Mouse (Mus musculus): ENCODE data around the gene F2.
"Not testable (repeated sequence)": the region's sequence is repeated elsewhere in the genome, so short reads cannot be mapped to it uniquely, and the experiment has no call there.

The F2 gene

GRCm38 (mm10) chr2:91645811-91646210, 9.6 kb upstream of the F2 start:
- DNase-seq (ENCODE audit: low read depth) = peak; percentile 75

DNA sequence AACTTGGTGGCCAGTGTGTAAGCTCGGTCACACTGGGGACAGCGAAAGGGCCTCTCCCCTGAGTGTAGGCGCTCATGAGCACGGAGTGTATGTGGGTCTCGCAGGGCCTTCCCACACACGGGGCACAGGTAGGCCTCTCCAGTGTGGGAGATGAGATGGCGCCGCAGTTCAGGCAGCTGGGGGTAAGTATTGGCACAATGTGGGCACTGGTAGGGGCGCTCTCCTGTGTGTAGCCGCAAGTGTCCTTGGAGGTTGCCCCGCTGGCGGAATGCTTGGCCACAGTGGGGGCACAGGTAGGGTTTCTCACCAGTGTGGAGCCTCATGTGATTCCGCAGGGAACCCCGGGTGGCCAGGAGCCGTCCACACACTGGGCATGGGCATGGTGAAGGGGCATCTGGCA, 9.1 kb upstream of the F2 start:
- DNase-seq (ENCODE audit: low read depth) = no peak

DNA sequence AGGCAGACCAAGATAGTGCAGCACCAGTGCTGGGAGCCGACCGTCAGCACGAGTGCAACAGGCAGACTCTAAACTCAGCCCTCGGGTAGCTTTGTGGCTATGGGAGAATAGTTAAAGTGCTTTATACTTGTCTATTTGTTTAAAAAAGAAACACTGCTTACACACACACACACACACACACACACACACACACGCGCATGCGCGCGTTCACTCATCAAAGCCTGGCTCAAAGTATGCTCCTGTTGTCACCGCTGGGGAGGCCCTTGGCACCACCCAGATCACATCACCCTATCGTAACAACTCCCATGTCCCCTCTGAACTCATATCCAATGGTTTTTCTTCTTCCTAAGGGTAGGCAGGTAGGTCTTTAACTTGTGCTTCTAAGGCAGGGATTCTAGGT, 7.8 kb upstream of the F2 start:
- DNase-seq (ENCODE audit: low read depth) = peak; percentile 77

- no peak for DNase-seq (ENCODE audit: low read depth)
Observed at GRCm38 (mm10) chr2:91642825-91643415, 6.7 kb upstream of the F2 start.

GRCm38 (mm10) chr2:91638931-91639330, 2.7 kb upstream of the F2 start:
- peak; percentile 62 for DNase-seq (ENCODE audit: low read depth)

- no peak for DNase-seq (ENCODE audit: low read depth)
Observed at GRCm38 (mm10) chr2:91636727-91637338, 619 bp upstream of the F2 start.

DNA sequence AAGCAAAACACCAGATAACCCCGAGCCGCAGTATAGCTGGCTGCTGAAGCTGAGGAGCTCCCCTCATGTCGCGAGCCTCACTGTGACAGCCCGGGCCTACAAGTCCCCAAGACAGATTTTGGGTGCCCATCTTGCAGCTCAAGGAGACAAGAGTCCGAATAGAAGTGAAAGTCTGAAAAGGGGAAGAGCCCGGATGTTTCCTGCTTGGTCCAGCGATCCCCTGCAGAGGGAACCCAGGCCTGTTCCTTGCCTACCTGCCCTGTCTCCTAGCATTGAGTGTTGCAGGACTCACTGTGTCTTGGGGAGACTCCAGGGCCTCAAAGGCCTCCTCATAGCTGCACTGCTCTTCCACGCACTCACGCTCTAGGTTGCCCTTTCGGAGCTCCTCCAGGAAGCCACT, 728 bp downstream of the F2 start:
- DNase-seq (ENCODE audit: low read depth) = no peak

DNA sequence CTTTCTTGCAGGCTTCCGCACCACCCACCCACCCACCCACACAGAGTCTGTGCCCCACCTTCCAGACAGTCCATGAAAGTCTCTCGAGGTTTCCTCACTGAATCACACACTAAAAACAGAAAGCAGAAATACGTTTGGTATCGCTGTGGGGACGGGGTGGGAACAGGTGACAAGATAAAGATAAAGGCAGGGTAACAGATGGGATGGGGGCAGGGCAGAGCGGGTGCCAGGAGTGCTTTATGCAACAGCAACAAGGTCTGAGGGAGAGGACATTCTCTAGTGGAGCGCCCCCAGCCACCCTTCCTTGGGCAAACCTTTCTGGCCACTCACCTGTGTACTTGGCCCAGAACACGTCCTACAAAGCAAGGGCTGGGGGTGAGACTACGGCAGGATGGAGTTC, 1.4 kb downstream of the F2 start:
- no peak for DNase-seq (ENCODE audit: low read depth)

DNA sequence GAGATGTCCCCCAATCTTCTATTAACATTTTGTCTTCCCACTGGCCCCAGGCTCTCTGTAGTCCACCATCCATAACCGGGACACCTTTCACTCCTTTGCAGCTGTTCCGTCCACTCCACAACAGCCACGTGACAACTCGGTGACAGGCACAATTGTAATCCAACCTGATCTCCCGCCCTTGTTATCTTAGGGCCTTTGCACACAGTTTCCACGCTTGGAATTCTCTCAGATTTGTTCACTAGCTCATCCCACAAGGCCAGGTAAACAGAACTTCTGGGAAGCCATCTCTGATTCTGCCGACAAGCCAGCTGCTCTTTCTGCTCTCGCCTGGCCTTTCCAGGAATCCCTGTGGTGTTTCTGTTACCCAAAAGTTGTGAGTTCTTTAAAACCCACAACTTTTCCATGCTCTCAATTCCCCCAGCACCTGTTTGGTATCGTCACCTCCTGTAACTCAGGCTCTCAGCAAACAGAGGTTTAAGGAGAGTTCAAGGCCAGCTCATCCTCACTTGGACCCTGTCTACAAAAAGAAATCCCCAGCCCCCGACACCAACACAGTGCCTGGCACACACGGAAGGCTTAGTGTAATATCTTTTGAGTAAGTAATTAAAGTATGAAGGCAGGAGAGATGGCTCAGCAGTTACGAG, 2.8 kb downstream of the F2 start:
- DNase-seq (ENCODE audit: low read depth) = no peak

GRCm38 (mm10) chr2:91632316-91632715, 3.9 kb downstream of the F2 start:
- DNase-seq (ENCODE audit: low read depth) = no peak

GRCm38 (mm10) chr2:91631826-91632225, 4.4 kb downstream of the F2 start:
- no peak for DNase-seq (ENCODE audit: low read depth)

DNA sequence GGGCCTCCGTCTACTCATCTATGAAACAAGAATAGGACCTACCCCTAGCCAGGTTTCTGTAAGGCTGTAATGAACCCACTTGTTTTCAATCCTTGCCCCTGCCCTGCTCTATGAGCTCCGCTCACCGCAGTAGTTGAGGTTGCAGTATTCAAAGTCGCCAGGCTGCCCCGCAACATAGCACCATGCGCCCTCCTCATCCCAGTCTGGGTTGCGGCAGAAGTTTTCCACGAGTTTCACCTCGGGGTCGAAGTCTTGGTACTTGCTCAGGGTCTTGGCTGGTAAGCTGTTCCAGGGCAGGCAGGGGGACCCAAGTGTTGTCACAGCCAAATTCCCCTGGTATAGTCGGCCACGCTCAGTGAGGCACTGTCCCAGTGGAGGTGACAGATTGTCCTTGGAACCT, 5.8 kb downstream of the F2 start:
- DNase-seq (ENCODE audit: low read depth) = no peak

DNA sequence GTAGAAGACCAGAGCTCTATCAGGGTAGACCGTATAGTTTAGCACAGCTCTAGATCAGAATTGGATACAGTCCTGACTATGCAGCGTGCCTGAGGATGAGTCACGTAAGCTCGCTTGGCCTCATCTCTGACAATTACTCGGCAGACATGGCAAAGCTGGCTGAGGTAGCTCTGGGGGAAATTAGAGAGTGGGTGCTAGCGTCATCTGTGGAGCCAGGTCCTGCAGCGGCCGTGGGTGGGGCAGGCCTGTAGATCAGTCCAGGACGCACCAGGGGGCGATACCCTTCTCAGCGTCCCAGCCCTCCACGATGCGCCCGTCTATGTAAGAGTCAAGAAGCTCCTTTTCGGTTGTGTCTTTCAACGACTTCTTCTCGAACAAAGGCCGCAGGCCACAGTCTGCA, 6.5 kb downstream of the F2 start:
- DNase-seq (ENCODE audit: low read depth) = no peak

DNA sequence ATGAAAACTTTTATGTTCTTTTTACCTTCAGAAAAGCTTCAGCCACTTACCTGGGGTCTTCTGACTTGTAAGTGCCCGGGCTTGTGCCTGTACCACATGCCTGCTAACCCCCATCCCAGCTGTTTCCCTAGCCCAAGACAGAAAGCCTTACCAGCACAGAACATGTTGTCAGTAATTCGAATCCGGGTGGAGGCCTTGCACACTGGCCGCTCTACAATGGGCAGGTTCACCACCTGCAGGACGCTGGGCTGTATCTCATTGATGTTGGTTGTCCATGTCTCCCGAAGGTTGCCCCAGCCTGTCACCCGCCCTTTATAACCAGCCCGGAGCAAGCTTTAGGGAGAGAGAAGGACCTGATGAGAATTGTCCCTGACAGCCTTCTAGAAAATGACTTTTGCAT, 8.0 kb downstream of the F2 start:
- no peak for DNase-seq (ENCODE audit: low read depth)

GRCm38 (mm10) chr2:91627486-91627885, 8.7 kb downstream of the F2 start:
- DNase-seq (ENCODE audit: low read depth) = no peak

GRCm38 (mm10) chr2:91623366-91623765, 12.8 kb downstream of the F2 start:
- DNase-seq (ENCODE audit: low read depth) = not testable (repeated sequence)

- DNase-seq (ENCODE audit: low read depth) = no peak
Observed at GRCm38 (mm10) chr2:91622356-91622755, 13.9 kb downstream of the F2 start.

DNA sequence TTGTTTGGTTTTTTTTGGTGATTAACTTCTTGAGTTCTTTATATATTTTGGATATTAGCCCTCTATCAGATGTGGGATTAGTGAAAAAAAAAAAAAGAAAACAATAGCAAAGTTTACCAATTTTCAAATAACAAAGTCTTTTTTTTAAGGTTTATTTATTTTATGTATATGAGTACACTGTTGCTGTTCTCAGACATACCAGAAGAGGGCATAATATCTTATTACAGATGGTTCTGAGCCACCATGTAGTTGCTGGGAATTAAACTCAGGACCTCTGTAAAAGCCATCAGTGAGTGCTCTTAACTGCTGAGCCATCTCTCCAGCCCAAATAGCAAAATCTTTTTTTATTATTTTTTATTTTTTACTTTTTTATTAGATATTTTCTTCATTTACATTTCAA, 26.8 kb downstream of the F2 start:
- peak; percentile 13 for DNase-seq (ENCODE audit: low read depth)

GRCm38 (mm10) chr2:91602389-91602788, 33.8 kb downstream of the F2 start:
- DNase-seq (ENCODE audit: low read depth) = peak; percentile 65

DNA sequence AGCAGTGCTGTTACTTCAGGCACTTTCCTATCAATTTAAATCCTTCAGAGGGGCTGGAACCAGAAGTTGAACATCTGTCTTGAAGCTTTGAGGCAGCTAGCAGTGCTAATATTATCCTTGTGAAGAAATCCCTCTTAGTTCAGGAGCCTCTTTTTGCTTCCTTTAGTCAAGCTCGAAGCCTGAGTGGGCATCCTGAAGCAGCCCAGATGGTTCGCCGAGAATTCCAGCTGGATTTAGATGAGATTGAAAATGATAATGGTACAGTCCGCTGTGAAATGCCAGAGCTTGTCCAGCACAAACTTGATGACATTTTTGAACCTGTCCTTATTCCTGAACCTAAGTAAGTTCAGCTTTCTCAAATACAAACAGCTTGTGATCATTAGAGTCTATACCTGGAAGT, 35.7 kb downstream of the F2 start:
- no peak for DNase-seq (ENCODE audit: low read depth)

GRCm38 (mm10) chr2:91586242-91586641, 50.0 kb downstream of the F2 start:
- no peak for DNase-seq (ENCODE audit: low read depth)

- DNase-seq (ENCODE audit: low read depth) = no peak
Observed at GRCm38 (mm10) chr2:91580894-91581293, 55.3 kb downstream of the F2 start.
